ENCODE assay signal across 8 mouse cellular contexts in the genomic region with DNA sequence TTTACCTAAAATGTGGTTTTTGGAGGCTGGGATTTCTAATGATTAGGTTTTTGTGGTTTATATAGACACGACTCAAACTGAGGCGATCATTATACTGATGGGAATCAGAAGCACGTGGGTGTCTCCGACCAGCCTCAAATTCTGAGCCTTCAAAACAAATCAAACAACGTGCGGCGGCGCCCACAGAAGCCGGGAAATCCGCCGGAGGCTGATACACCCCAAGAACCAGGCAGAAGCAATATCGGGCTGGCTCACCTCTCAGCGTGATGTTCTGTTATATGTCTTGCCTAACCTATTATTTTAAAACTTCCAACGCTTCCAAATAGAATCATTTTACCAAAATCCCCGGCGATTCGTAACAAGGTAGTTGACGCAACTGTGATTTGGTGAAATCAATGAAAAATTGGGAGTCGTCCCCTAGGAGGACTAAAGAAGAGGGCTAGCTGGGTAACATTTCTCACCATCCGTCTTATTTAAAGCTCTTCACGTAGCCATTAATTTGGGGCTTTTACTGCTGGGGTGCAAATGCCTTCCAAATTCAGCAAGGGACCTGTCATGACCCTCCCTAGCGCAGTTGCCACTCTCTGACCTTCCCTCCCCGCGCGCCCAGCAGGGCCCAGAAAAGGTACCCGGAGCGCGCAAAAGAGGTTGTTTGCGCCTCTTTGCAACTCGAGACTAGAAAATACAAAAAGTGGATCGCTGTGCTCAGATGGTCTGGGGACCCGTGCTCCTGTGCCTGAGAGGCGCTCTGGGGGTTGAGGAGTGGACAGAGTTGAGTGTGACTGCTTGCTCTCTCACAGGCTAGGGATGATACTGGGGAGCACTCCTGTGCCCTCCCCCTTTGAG. TPM values are rescaled to one million over a fixed set of nuclear protein-coding genes. Genes with fewer than 3 reads are reported as not detected.
A peak's percentile ranks its signal among the peaks of the same experiment; 100 is the strongest.
DNase-seq lines count a peak whose midpoint lies in the region; ATAC-seq lines count a peak whose summit lies in the region.

No protein-coding gene starts in this region.

- DNase-seq in left cerebral cortex, postnatal 36 days (ENCODE audit: low spot score in 2 of 2) = peak; percentile 18
- no peak for DNase-seq in left cerebral cortex, postnatal 4 days
- DNase-seq in T-cell, adult 2 months (ENCODE audit: low spot score) = peak; percentile 41
- peak; percentile 80 for DNase-seq in induced T-regulatory cell, adult 2 months (ENCODE audit: low read depth)
- DNase-seq in gastrocnemius, postnatal 10 days = no peak
- DNase-seq in ovary, postnatal 14 days (ENCODE audit: low spot score) = no peak

- no peaks in the 10 kb centered on the region for H3K9me3 ChIP-seq in embryonic facial prominence, embryonic 15.5 days (replicated peaks)
- H3K9me3 ChIP-seq in midbrain, embryonic 16.5 days (replicated peaks; ENCODE audit: control insufficient read depth, low read length, poor library complexity, severe bottlenecking) = no peaks in the 10 kb centered on the region

- peaks cover 21% of the 10 kb centered on the region for H3K27me3 ChIP-seq in embryonic facial prominence, embryonic 15.5 days
- peaks cover 36% of the 10 kb centered on the region for H3K27me3 ChIP-seq in midbrain, embryonic 16.5 days (ENCODE audit: control insufficient read depth, insufficient read depth, low read depth, low read length)

- peak overlapping the region; percentile 88 for H3K4me2 ChIP-seq in embryonic facial prominence, embryonic 15.5 days (replicated peaks)
- 0 out of 2 replicates have a peak overlapping the region, but pooled peaks have one; percentile 7 for H3K4me2 ChIP-seq in midbrain, embryonic 16.5 days (ENCODE audit: low read length)

- intact Hi-C loops in left cerebral cortex, postnatal 36 days (cut with DNase I) = loop anchor here (5.0 to 10.0 kb wide), 5 partner anchors 120 to 637 kb away; no protein-coding TSS in a partner anchor
- intact Hi-C loops in left cerebral cortex, postnatal 4 days (cut with DNase I) = loop anchor here (5.0 to 10.0 kb wide), 4 partner anchors 280 to 637 kb away; no protein-coding TSS in a partner anchor

- no peak overlapping the region for H3K9ac ChIP-seq in embryonic facial prominence, embryonic 15.5 days
- H3K9ac ChIP-seq in midbrain, embryonic 16.5 days (ENCODE audit: low read depth, low read length) = no peak overlapping the region

- peak overlapping the region; percentile 70 for H3K27ac ChIP-seq in embryonic facial prominence, embryonic 15.5 days (replicated peaks)
- no peak overlapping the region for H3K27ac ChIP-seq in midbrain, embryonic 16.5 days (ENCODE audit: low read length)

- peak overlapping the region; percentile 72 for H3K4me3 ChIP-seq in embryonic facial prominence, embryonic 15.5 days (replicated peaks)
- H3K4me3 ChIP-seq in midbrain, embryonic 16.5 days (ENCODE audit: low read depth, low read length) = no peak overlapping the region

- ATAC-seq in embryonic facial prominence, embryonic 15.5 days (ENCODE audit: insufficient number of reproducible peaks, low FRiP score, low TSS enrichment, low read depth) = no peak
- no peak for ATAC-seq in midbrain, embryonic 16.5 days

- peaks cover 37% of the 10 kb centered on the region for H3K4me1 ChIP-seq in embryonic facial prominence, embryonic 15.5 days
- peaks cover 28% of the 10 kb centered on the region for H3K4me1 ChIP-seq in midbrain, embryonic 16.5 days (ENCODE audit: control insufficient read depth, insufficient read depth, low read length)

- 2% methylated on average over 33 of the region's 33 CpGs for WGBS in embryonic facial prominence, embryonic 15.5 days
- WGBS in midbrain, embryonic 16.5 days = under 1% methylated on average over 33 of the region's 33 CpGs

- no peaks in the 10 kb centered on the region for H3K36me3 ChIP-seq in embryonic facial prominence, embryonic 15.5 days
- no peaks in the 10 kb centered on the region for H3K36me3 ChIP-seq in midbrain, embryonic 16.5 days (ENCODE audit: control insufficient read depth, insufficient read depth, low read length)

RNA-seq across cellular contexts. Expression of a gene that starts 39.5 kb away (rescaled TPM):
- 10 to 100 TPM; 12.9 to 13.7 TPM for total RNA-seq in left cerebral cortex, postnatal 36 days (2021)
- 10 to 100 TPM; 20.2 to 24.4 TPM for total RNA-seq in left cerebral cortex, postnatal 4 days (2021)
- polyA plus RNA-seq in embryonic facial prominence, embryonic 15.5 days (2015; fragmentation: Nextera tagmentation; extraction: Ambion mirVana) = 16.7 and 18.1 TPM in 2 replicates
- polyA plus RNA-seq in midbrain, embryonic 16.5 days (2015; fragmentation: Nextera tagmentation; extraction: Ambion mirVana) = 20.6 and 21.8 TPM in 2 replicates
- total RNA-seq in gastrocnemius, postnatal 10 days (2021) = 10 to 100 TPM in 1 of 2 experiments, 1 to 10 TPM in 1; 9.3 to 12.7 TPM

Comparison
In these comparisons a context has a peak if more than half of its experiments do, and no peak if none do; other contexts are left out.
1. DNase-seq: peak in left cerebral cortex, postnatal 36 days (2 of 2), T-cell, adult 2 months (single experiment) and induced T-regulatory cell, adult 2 months (single experiment); none in left cerebral cortex, postnatal 4 days (single experiment), gastrocnemius, postnatal 10 days (single experiment) and ovary, postnatal 14 days (single experiment).